Mouse (Mus musculus) adrenal gland, postnatal 36 days (tissue): Measurements from ENCODE around the gene Hnrnpu. TPM values are rescaled to one million over a fixed set of nuclear protein-coding genes. Genes with fewer than 3 reads are reported as not detected.
"Not testable (repeated sequence)": the region's sequence is repeated elsewhere in the genome, so short reads cannot be mapped to it uniquely, and the experiment has no call there.

ENCODE experiments used
- DNase-seq, 2 experiments: peaks; one replicate each; pipeline ENCODE4 v3.0.0; 2021; ENCODE audit warnings: mixed read lengths in 1 of 2
- microRNA-seq: library from miRNA; unstranded; fragments of <30 nt; microRNA quantifications from one replicate; pipeline ENCODE4 v1.2.0, GENCODE M21; 2021
- total RNA-seq, 2 experiments: library from RNA; stranded (reverse); gene quantifications; 2 replicates each; pipeline ENCODE4 v1.2.3; 2021

Hnrnpu gene
- total RNA-seq, 2 experiments from 2014 or later = 340 to 387 TPM

- DNase-seq = no peak
Measured at GRCm38 (mm10) chr1:178313039-178313597, 24.5 kb downstream of the Hnrnpu start.

GRCm38 (mm10) chr1:178310128-178310527, 27.5 kb downstream of the Hnrnpu start:
- no peak for DNase-seq

- DNase-seq = no peak
Measured at GRCm38 (mm10) chr1:178309487-178309886, 28.1 kb downstream of the Hnrnpu start.

- DNase-seq = peak; percentile 84 to 85
Measured at GRCm38 (mm10) chr1:178303425-178303824, 34.2 kb downstream of the Hnrnpu start.

- not testable (repeated sequence) for DNase-seq
Measured at GRCm38 (mm10) chr1:178301261-178301660, 36.3 kb downstream of the Hnrnpu start.

- DNase-seq = no peak
Measured at GRCm38 (mm10) chr1:178294051-178294450, 43.5 kb downstream of the Hnrnpu start.

GRCm38 (mm10) chr1:178291716-178292115, 45.9 kb downstream of the Hnrnpu start:
- DNase-seq = no peak

- no peak for DNase-seq
Measured at GRCm38 (mm10) chr1:178287601-178288176, 49.9 kb downstream of the Hnrnpu start.

GRCm38 (mm10) chr1:178283946-178284720, 53.5 kb downstream of the Hnrnpu start:
- no peak for DNase-seq

GRCm38 (mm10) chr1:178283314-178283713, 54.3 kb downstream of the Hnrnpu start:
- DNase-seq = not testable (repeated sequence)

GRCm38 (mm10) chr1:178276054-178276911, 61.3 kb downstream of the Hnrnpu start:
- DNase-seq = peak; percentile 73 to 78

GRCm38 (mm10) chr1:178275738-178276053, 61.9 kb downstream of the Hnrnpu start:
- no peak for DNase-seq

- no peak for DNase-seq
Measured at GRCm38 (mm10) chr1:178275174-178275730, 62.3 kb downstream of the Hnrnpu start.

Small RNAs within 50 kb of the gene (microRNA-seq; reads per million reads assigned to microRNA genes)
- not detected for gene Gm27458

Other genes starting within 250 kb of the Hnrnpu start
- 10 to 100 TPM; 22.5 to 25.7 TPM for gene Desi2, start 150.4 kb downstream of the Hnrnpu start, total RNA-seq
- gene Cox20, start 18.7 kb downstream of the Hnrnpu start, total RNA-seq = 100 to 1,000 TPM in 1 of 2 experiments, 10 to 100 TPM in 1; 79.2 to 103 TPM
- gene Efcab2, start 68.3 kb upstream of the Hnrnpu start, total RNA-seq = 1 to 10 TPM; 2.1 to 3.2 TPM
- 1 to 10 TPM; 1.4 to 2.5 TPM for gene Kif26b, start 191.3 kb upstream of the Hnrnpu start, total RNA-seq